Mouse (Mus musculus) spleen, postnatal 0 days (tissue): Measurements from ENCODE around the gene Ccdc40. TPM values are rescaled to one million over a fixed set of nuclear protein-coding genes. Genes with fewer than 3 reads are reported as not detected.

Experiments used
- polyA plus RNA-seq: library from polyadenylated mRNA; unstranded; fragments of >200 nt; fragmentation: Nextera tagmentation; extraction: Ambion mirVana; gene quantifications from 2 replicates; pipeline ENCODE4 v1.2.1, GENCODE M21; 2015

Ccdc40 gene
- polyA plus RNA-seq = 1.7 and 2.0 TPM in 2 replicates

DNA sequence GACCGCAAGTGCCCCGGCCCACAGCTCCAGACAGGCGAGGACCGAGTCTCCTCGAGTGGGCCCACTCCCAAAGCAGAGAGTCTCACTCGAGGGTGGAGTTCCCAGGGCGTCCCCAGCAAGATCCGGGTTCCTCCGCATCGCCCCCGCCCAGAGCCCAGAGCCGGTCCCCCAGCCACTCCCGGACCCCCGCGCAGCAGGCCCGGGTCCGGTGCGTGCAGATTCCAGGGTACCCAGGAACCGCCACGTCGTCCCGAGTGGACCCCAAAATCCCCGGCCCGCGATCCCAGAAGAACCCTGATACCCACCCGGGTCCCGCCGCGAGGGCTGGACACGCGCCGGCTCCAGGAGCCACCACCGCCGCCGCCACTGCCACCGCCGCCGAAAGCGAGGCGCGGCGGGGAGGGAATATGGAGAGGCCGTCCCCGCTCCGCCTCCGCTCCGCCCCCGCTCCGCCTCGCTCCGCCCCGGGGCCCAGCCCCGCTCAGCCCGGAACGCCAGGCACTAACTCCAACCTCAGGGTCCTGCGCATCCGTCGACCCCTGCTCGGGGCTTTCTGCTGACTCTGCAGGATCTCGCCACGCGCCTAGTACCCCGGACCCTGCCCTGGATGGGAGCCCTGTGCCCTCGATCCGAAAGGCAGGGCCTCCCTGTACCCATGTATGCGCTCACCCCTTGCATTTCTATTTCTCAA, at the start of gene Ccdc40, which contains the start of gene Tbc1d16:
Gene Ccdc40 (plus strand): TSS at position 482 of the 691 bp plus-strand sequence.
Gene Tbc1d16 (minus strand): TSS at position 409 of the 691 bp plus-strand sequence.

DNA sequence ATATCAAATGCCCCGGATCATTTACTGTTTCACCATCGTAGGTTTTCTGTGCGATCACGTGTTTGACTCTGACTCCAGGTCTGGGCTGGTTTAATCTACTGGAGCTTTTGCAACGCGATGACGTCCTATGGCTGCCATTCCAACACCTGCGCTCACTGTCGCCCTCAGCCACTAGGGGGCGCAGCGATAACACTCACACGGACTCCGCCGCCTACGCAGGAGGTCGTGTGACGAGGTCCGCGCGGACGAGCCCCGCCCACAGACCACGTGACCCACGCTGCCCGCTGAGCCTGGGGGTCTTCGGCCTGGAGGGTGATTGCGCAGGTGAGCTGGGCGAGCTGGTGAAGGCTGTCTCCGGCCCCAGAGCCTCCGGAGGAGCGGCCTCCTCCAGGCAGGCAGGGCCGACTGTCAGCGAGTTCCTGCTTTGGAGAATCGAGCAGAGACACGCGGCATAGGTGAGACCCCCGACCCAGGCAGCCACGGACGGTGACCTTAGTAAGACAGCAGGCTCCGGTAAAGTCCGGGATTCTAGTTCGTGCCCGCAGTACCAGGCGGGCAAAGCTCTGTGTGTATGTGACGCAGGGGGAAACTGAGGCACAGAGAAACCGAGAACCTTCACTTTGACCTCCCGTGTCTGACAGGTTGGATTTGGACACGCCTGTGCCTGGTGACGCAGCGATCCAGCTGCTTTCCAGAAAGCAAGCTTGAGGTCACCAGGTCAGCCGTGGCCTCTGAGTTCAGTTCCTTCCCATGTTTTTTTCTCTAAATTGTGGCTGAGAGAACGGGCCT, 39.6 kb downstream of the Ccdc40 start, which contains the start of gene Gaa:
Gene Gaa (plus strand): TSS at position 120 of the 789 bp plus-strand sequence.

DNA sequence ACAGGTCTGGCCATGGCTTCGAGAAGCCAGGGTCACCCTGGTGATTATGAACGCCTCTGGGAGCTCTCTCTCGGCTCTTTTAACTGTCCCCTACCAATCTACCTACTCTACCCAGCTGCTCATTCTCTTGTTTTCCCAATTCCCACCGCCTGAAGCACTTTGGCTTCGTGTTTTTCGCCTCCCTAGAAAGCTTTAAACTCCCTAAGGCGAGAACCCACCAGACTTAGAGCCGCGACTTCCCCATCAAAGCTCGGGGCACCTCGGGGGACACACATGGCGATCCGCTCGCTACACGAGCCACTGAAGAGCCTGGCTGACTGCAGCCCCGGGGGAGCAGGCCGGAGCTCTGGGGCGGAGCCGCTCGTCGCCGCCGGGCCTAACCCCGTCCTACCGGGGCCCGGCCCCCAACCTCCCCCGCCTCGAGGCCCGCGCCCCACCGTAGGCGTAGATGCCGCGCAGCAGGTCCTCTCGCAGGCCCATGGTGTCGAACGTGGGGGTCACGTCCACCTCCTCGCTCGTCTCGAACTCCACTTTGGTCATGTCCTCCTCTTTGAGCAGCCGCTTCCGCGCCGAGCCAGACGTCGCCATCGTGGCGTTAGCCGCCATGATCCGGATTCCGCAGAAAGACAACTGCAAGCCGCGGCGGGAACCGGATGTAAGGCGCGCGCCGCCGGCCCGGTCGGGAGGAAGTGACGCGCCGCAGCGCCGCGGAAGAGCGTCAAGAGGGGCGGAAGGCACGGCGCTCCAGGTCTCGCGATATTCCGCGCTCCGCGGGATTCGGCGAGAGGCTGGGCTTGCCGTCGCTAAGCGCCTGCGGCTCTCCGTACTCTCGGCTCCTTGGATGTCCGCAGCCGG, 71.2 kb downstream of the Ccdc40 start, which contains the start of gene Eif4a3:
Gene Eif4a3 (minus strand): TSS at position 699 of the 855 bp plus-strand sequence.

DNA sequence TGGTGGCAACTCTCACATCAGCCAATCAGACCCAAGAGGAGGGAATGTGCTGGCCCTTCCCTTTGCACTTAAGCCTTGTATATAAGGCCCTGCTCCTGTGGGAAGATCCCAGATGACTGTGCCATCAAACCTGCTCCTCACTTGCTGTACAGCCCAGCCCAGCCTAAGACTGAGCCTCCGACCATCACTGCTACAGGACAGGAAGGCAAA, 79.2 kb downstream of the Ccdc40 start, which contains the start of gene Card14:
Gene Card14 (plus strand): TSS at position 111 of the 210 bp plus-strand sequence.

Other genes with a start within 250 kb of the Ccdc40 start
- gene Enpp7, start 240.4 kb upstream of the Ccdc40 start, polyA plus RNA-seq = not detected in 2 replicates
- 1.6 and 2.5 TPM in 2 replicates for gene Cbx2, start 205.6 kb upstream of the Ccdc40 start, polyA plus RNA-seq
- gene Cbx8, start 187.6 kb upstream of the Ccdc40 start, polyA plus RNA-seq = 2.2 and 2.8 TPM in 2 replicates
- gene Cbx4, start 142.4 kb upstream of the Ccdc40 start, polyA plus RNA-seq = 3.7 and 5.1 TPM in 2 replicates
- gene Tbc1d16, start 73 bp upstream of the Ccdc40 start, polyA plus RNA-seq = 1.9 and 3.0 TPM in 2 replicates
- 17.7 and 23.8 TPM in 2 replicates for gene Gaa, start 39.3 kb downstream of the Ccdc40 start, polyA plus RNA-seq
- gene Eif4a3, start 71.5 kb downstream of the Ccdc40 start, polyA plus RNA-seq = 213 and 230 TPM in 2 replicates
- gene Card14, start 79.2 kb downstream of the Ccdc40 start, polyA plus RNA-seq = not detected in 2 replicates
- gene Sgsh, start 127.0 kb downstream of the Ccdc40 start, polyA plus RNA-seq = 7.0 and 7.8 TPM in 2 replicates
- gene Slc26a11, start 127.0 kb downstream of the Ccdc40 start, polyA plus RNA-seq = 3.8 and 4.5 TPM in 2 replicates
- 15.1 and 20.5 TPM in 2 replicates for gene Rnf213, start 164.5 kb downstream of the Ccdc40 start, polyA plus RNA-seq